Mouse (Mus musculus): ENCODE measurements around the gene Rnf224. TPM values are rescaled to one million over a fixed set of nuclear protein-coding genes. Genes with fewer than 3 reads are reported as not detected.

Rnf224 gene
- polyA plus RNA-seq (2016; fragmentation: Nextera tagmentation; extraction: Ambion mirVana): not detected in 2 replicates

- H3K27me3 ChIP-seq: peaks cover 25% of the 10 kb centered on the region
- no peak for ATAC-seq (ENCODE audit: low FRiP score)
- no peaks in the 10 kb centered on the region for H3K36me3 ChIP-seq
- H3K9ac ChIP-seq: no peak within 1 kb of the TSS
- H3K4me3 ChIP-seq: no peak within 1 kb of the TSS
- H3K27ac ChIP-seq: no peak within 1 kb of the TSS
- H3K4me2 ChIP-seq (replicated peaks): no peak within 1 kb of the TSS
- WGBS: 33% methylated on average over 8 of the region's 8 CpGs
- peaks cover 10% of the 10 kb centered on the region for H3K4me1 ChIP-seq
- no peaks in the 10 kb centered on the region for H3K9me3 ChIP-seq (replicated peaks)
Observed at GRCm38 (mm10) chr2:25236614-25237013, at the start of gene Rnf224. Gene Rnf224, minus strand, starts transcription at chr2:25236787.

- 75% methylated on average over 1 of the region's 1 CpGs for WGBS
- ATAC-seq (ENCODE audit: low FRiP score): no peak
- Histone ChIP-seq H3K9me3 (replicated peaks) (no peaks in the 10 kb centered on the region), H3K27ac (no peak overlapping the region), H3K4me3 (no peak overlapping the region), H3K36me3 (peaks cover 47% of the 10 kb centered on the region), H3K9ac (no peak overlapping the region), H3K4me1 (peaks cover 5% of the 10 kb centered on the region), H3K27me3 (peaks cover 44% of the 10 kb centered on the region), H3K4me2 (replicated peaks) (no peak overlapping the region)
Observed at GRCm38 (mm10) chr2:25286314-25286713, 49.7 kb upstream of the Rnf224 start.

GRCm38 (mm10) chr2:25285551-25285950 lies 49.0 kb upstream of the Rnf224 start:
- H3K27ac ChIP-seq: no peak overlapping the region
- H3K9ac ChIP-seq: no peak overlapping the region
- peaks cover 37% of the 10 kb centered on the region for H3K27me3 ChIP-seq
- WGBS: 91% methylated on average over 2 of the region's 2 CpGs
- peaks cover 5% of the 10 kb centered on the region for H3K4me1 ChIP-seq
- H3K4me2 ChIP-seq (replicated peaks): no peak overlapping the region
- H3K9me3 ChIP-seq (replicated peaks): no peaks in the 10 kb centered on the region
- ATAC-seq (ENCODE audit: low FRiP score): no peak
- H3K4me3 ChIP-seq: no peak overlapping the region
- peaks cover 54% of the 10 kb centered on the region for H3K36me3 ChIP-seq

- no peak overlapping the region for H3K4me3 ChIP-seq
- H3K9me3 ChIP-seq (replicated peaks): no peaks in the 10 kb centered on the region
- no peak overlapping the region for H3K27ac ChIP-seq
- 60% methylated on average over 13 of the region's 13 CpGs for WGBS
- H3K4me2 ChIP-seq (replicated peaks): no peak overlapping the region
- H3K27me3 ChIP-seq: no peaks in the 10 kb centered on the region
- no peak for ATAC-seq (ENCODE audit: low FRiP score)
- H3K9ac ChIP-seq: no peak overlapping the region
- H3K36me3 ChIP-seq: peaks cover 92% of the 10 kb centered on the region
- H3K4me1 ChIP-seq: 0 out of 2 replicates have a peak, but pooled peaks cover 3% of the 10 kb centered on the region
Observed at GRCm38 (mm10) chr2:25278928-25279882, 42.6 kb upstream of the Rnf224 start.

- Histone ChIP-seq H3K4me3 (peak overlapping the region; percentile 90), H3K9ac (peak overlapping the region; percentile 93), H3K4me1 (peaks cover 27% of the 10 kb centered on the region), H3K4me2 (replicated peaks) (peak overlapping the region; percentile 86), H3K27me3 (no peaks in the 10 kb centered on the region), H3K36me3 (peaks cover 59% of the 10 kb centered on the region), H3K27ac (no peak overlapping the region), H3K9me3 (replicated peaks) (no peaks in the 10 kb centered on the region)
- 34% methylated on average over 16 of the region's 16 CpGs for WGBS
- no peak; the same call in 1 of the 2 replicates for ATAC-seq (ENCODE audit: low FRiP score)
Observed at GRCm38 (mm10) chr2:25273010-25273409, 36.4 kb upstream of the Rnf224 start.

- Histone ChIP-seq H3K27ac (no peak overlapping the region), H3K4me3 (peak overlapping the region; percentile 90), H3K36me3 (peaks cover 54% of the 10 kb centered on the region), H3K4me1 (peaks cover 32% of the 10 kb centered on the region), H3K4me2 (replicated peaks) (peak overlapping the region; percentile 86), H3K9me3 (replicated peaks) (no peaks in the 10 kb centered on the region), H3K27me3 (no peaks in the 10 kb centered on the region), H3K9ac (peak overlapping the region; percentile 93)
- ATAC-seq (ENCODE audit: low FRiP score): peak; percentile 72
- 2% methylated on average over 29 of the region's 29 CpGs for WGBS
Observed at GRCm38 (mm10) chr2:25272515-25272914, 35.9 kb upstream of the Rnf224 start.

- Histone ChIP-seq H3K27me3 (no peaks in the 10 kb centered on the region), H3K9ac (peak within 1 kb of the TSS; percentile 93), H3K36me3 (peaks cover 49% of the 10 kb centered on the region), H3K27ac (peak within 1 kb of the TSS; percentile 80), H3K4me2 (replicated peaks) (peak within 1 kb of the TSS; percentile 86), H3K4me3 (peak within 1 kb of the TSS; percentile 90), H3K9me3 (replicated peaks) (no peaks in the 10 kb centered on the region), H3K4me1 (peaks cover 37% of the 10 kb centered on the region)
- ATAC-seq (ENCODE audit: low FRiP score): peak; percentile 95
- under 1% methylated on average over 55 of the region's 55 CpGs for WGBS
Observed at GRCm38 (mm10) chr2:25271827-25272511, 35.4 kb upstream of the Rnf224 start, which contains the start of the genes Ssna1 and Anapc2. Gene Ssna1, minus strand, starts transcription at chr2:25272438. Gene Anapc2, plus strand, starts transcription at chr2:25272478.

GRCm38 (mm10) chr2:25267746-25268309 lies 31.2 kb upstream of the Rnf224 start:
- Histone ChIP-seq H3K4me1 (peaks cover 62% of the 10 kb centered on the region), H3K9me3 (replicated peaks) (no peaks in the 10 kb centered on the region), H3K36me3 (peaks cover 19% of the 10 kb centered on the region), H3K27ac (no peak overlapping the region), H3K4me2 (replicated peaks) (0 out of 2 replicates have a peak overlapping the region, but pooled peaks have one; percentile 11), H3K27me3 (peaks cover 23% of the 10 kb centered on the region), H3K4me3 (no peak overlapping the region), H3K9ac (no peak overlapping the region)
- ATAC-seq (ENCODE audit: low FRiP score): no peak
- WGBS: 73% methylated on average over 4 of the region's 4 CpGs

GRCm38 (mm10) chr2:25267241-25267640 lies 30.7 kb upstream of the Rnf224 start:
- no peak overlapping the region for H3K9ac ChIP-seq
- H3K4me1 ChIP-seq: peaks cover 62% of the 10 kb centered on the region
- no peak overlapping the region; the same call in 1 of the 2 replicates for H3K4me3 ChIP-seq
- no peak overlapping the region; the same call in 1 of the 2 replicates for H3K27ac ChIP-seq
- peaks cover 19% of the 10 kb centered on the region for H3K36me3 ChIP-seq
- no peak for ATAC-seq (ENCODE audit: low FRiP score)
- H3K9me3 ChIP-seq (replicated peaks): no peaks in the 10 kb centered on the region
- H3K4me2 ChIP-seq (replicated peaks): peak overlapping the region; percentile 99
- peaks cover 23% of the 10 kb centered on the region for H3K27me3 ChIP-seq

- Histone ChIP-seq H3K36me3 (peaks cover 19% of the 10 kb centered on the region), H3K27me3 (peaks cover 23% of the 10 kb centered on the region), H3K9ac (peak overlapping the region; percentile 13), H3K4me3 (no peak overlapping the region; the same call in 1 of the 2 replicates), H3K9me3 (replicated peaks) (no peaks in the 10 kb centered on the region), H3K4me1 (peaks cover 65% of the 10 kb centered on the region), H3K4me2 (replicated peaks) (peak overlapping the region; percentile 99), H3K27ac (peak overlapping the region; percentile 8; the same call in 1 of the 2 replicates)
- ATAC-seq (ENCODE audit: low FRiP score): no peak
- 46% methylated on average over 2 of the region's 2 CpGs for WGBS
Observed at GRCm38 (mm10) chr2:25266720-25267119, 30.1 kb upstream of the Rnf224 start.

- WGBS: 61% methylated on average over 6 of the region's 6 CpGs
- no peak for ATAC-seq (ENCODE audit: low FRiP score)
- H3K36me3 ChIP-seq: peaks cover 19% of the 10 kb centered on the region
- 0 out of 2 replicates have a peak overlapping the region, but pooled peaks have one; percentile 8 for H3K27ac ChIP-seq
- peak overlapping the region; percentile 99 for H3K4me2 ChIP-seq (replicated peaks)
- no peaks in the 10 kb centered on the region for H3K9me3 ChIP-seq (replicated peaks)
- peak overlapping the region; percentile 13 for H3K9ac ChIP-seq
- peaks cover 58% of the 10 kb centered on the region for H3K4me1 ChIP-seq
- no peak overlapping the region for H3K4me3 ChIP-seq
- peaks cover 23% of the 10 kb centered on the region for H3K27me3 ChIP-seq
Observed at GRCm38 (mm10) chr2:25265897-25266656, 29.5 kb upstream of the Rnf224 start.

Measured in hindbrain, embryonic 12.5 days (tissue).